28 mouse cellular contexts compared by ENCODE assay signal in genomic region chr13:60322579-60322978, GRCm38 (mm10).
DNase-seq lines count a peak whose midpoint lies in the region; ATAC-seq lines count a peak whose summit lies in the region.
"Had no signal": no experiment of that assay in that cellular context is flagged by ENCODE, and none has a peak within 500 bp of the region (broad histone marks: within the 10 kb centered on the region; RNA-seq: fewer than 3 reads in every experiment).

No protein-coding gene starts in this region.

- no peaks in the 10 kb centered on the region for H3K4me1 ChIP-seq in kidney, embryonic 14.5 days (ENCODE audit: control insufficient read depth, insufficient read depth, low read length)
- peaks cover 4% of the 10 kb centered on the region for H3K4me1 ChIP-seq in kidney, embryonic 16.5 days (ENCODE audit: insufficient read depth, low read length)
- H3K4me1 ChIP-seq: heart, embryonic 10.5 days; heart, embryonic 15.5 days; liver, embryonic 12.5 days; midbrain, embryonic 13.5 days had no signal

- H3K27ac ChIP-seq in kidney, embryonic 14.5 days (ENCODE audit: low read depth, low read length), result no peak overlapping the region
- no peak overlapping the region for H3K27ac ChIP-seq in kidney, embryonic 16.5 days (ENCODE audit: low read length)
- H3K27ac ChIP-seq: heart, embryonic 10.5 days; heart, embryonic 15.5 days; kidney, postnatal 0 days; liver, embryonic 12.5 days; midbrain, embryonic 13.5 days had no signal

- H3K27me3 ChIP-seq in kidney, embryonic 14.5 days (ENCODE audit: control insufficient read depth, insufficient read depth, low read length), result no peaks in the 10 kb centered on the region
- no peaks in the 10 kb centered on the region for H3K27me3 ChIP-seq in kidney, embryonic 16.5 days (ENCODE audit: insufficient read depth, low read length)
- H3K27me3 ChIP-seq: heart, embryonic 15.5 days; liver, embryonic 12.5 days; midbrain, embryonic 13.5 days had no signal

- DNase-seq in adrenal gland, adult 2 months, result peak; percentile 60
- no peak for DNase-seq in adrenal gland, adult 18-20 months (ENCODE audit: low spot score in 2 of 2)
- peak; percentile 34 for DNase-seq in adrenal gland, postnatal 25 days
- peak; percentile 38 for DNase-seq in mesoderm, embryonic 11.5 days (ENCODE audit: low read depth, low spot score)
- no peak for DNase-seq in layer of hippocampus, adult 18-20 months (ENCODE audit: low spot score in 2 of 2)
- DNase-seq: cerebellum, adult 18-20 months; cerebellum, postnatal 10 days; gastrocnemius, postnatal 14 days; heart, adult 11 months; kidney, adult 18-20 months; kidney, postnatal 4 days; layer of hippocampus, adult 9-11 months; liver, postnatal 0 days; lung, postnatal 36 days; right cerebral cortex, adult 18-20 months; right cerebral cortex, postnatal 4 days; thymus, adult 2 months; thymus, postnatal 36 days had no signal

- no peak overlapping the region for H3K4me3 ChIP-seq in kidney, embryonic 14.5 days (ENCODE audit: low read length)
- no peak overlapping the region for H3K4me3 ChIP-seq in kidney, embryonic 16.5 days (ENCODE audit: low read length)
- H3K4me3 ChIP-seq: heart, embryonic 10.5 days; heart, embryonic 15.5 days; liver, embryonic 12.5 days; midbrain, embryonic 13.5 days had no signal

- 60% methylated on average over 3 of the region's 3 CpGs for WGBS in kidney, embryonic 14.5 days
- WGBS in kidney, embryonic 16.5 days, result 51% methylated on average over 3 of the region's 3 CpGs

- H3K4me2 ChIP-seq in kidney, embryonic 14.5 days (replicated peaks; ENCODE audit: low read depth, low read length), result no peak overlapping the region
- H3K4me2 ChIP-seq in kidney, embryonic 16.5 days (replicated peaks; ENCODE audit: low read depth, low read length), result no peak overlapping the region
- H3K4me2 ChIP-seq: heart, embryonic 15.5 days; liver, embryonic 12.5 days; midbrain, embryonic 13.5 days had no signal

- no peak overlapping the region for H3K9ac ChIP-seq in kidney, embryonic 14.5 days (ENCODE audit: low read depth, low read length)
- H3K9ac ChIP-seq in kidney, embryonic 16.5 days (replicated peaks; ENCODE audit: low read length), result no peak overlapping the region
- H3K9ac ChIP-seq: heart, embryonic 15.5 days; liver, embryonic 12.5 days; liver, postnatal 0 days; midbrain, embryonic 13.5 days had no signal

- no peaks in the 10 kb centered on the region for H3K36me3 ChIP-seq in kidney, embryonic 14.5 days (ENCODE audit: control insufficient read depth, insufficient read depth, low read length)
- H3K36me3 ChIP-seq in kidney, embryonic 16.5 days (ENCODE audit: insufficient read depth, low read length), result no peaks in the 10 kb centered on the region
- H3K36me3 ChIP-seq: G1E; heart, embryonic 10.5 days; heart, embryonic 15.5 days; liver, embryonic 12.5 days; midbrain, embryonic 13.5 days had no signal

- H3K9me3 ChIP-seq in kidney, embryonic 14.5 days (ENCODE audit: control insufficient read depth, low read length), result peaks cover 6% of the 10 kb centered on the region; the same call in 1 of the 2 replicates
- H3K9me3 ChIP-seq in kidney, embryonic 16.5 days (ENCODE audit: low read length), result peaks cover 7% of the 10 kb centered on the region; the same call in 1 of the 2 replicates
- H3K9me3 ChIP-seq: heart, embryonic 10.5 days; heart, embryonic 15.5 days; liver, embryonic 12.5 days had no signal

- ATAC-seq in kidney, embryonic 14.5 days (ENCODE audit: low FRiP score, low TSS enrichment), result peak; percentile 20; the same call in 1 of the 2 replicates
- no peak for ATAC-seq in kidney, embryonic 16.5 days (ENCODE audit: low FRiP score, low TSS enrichment)
- ATAC-seq: forebrain, embryonic 14.5 days; hindbrain, embryonic 16.5 days; liver, embryonic 12.5 days; liver, postnatal 0 days; midbrain, embryonic 13.5 days had no signal

Comparison
In these comparisons a context has a peak if more than half of its experiments do, and no peak if none do; other contexts are left out.
1. DNase-seq: peak in adrenal gland, adult 2 months (single experiment), adrenal gland, postnatal 25 days (single experiment) and mesoderm, embryonic 11.5 days (single experiment); none in adrenal gland, adult 18-20 months (0 of 2) and layer of hippocampus, adult 18-20 months (0 of 2).